Comparison of ENCODE assay signal across 11 mouse cellular contexts in genomic region chr14:109891896-109892165, GRCm38 (mm10).
"Had no signal": no experiment of that assay in that cellular context is flagged by ENCODE, and none has a peak within 500 bp of the region (broad histone marks: within the 10 kb centered on the region; RNA-seq: fewer than 3 reads in every experiment).

No protein-coding gene starts in this region.

- H3K9ac ChIP-seq: liver, embryonic 15.5 days had no signal

- H3K4me3 ChIP-seq: layer of hippocampus, adult 2 months; liver, embryonic 15.5 days had no signal

- DNase-seq: kidney, adult 18-20 months; kidney, postnatal 10 days; kidney, postnatal 4 days; lung, adult 2 months; lung, postnatal 36 days; right cerebral cortex, postnatal 25 days; thymus, postnatal 36 days had no signal

- H3K9me3 ChIP-seq: liver, embryonic 15.5 days had no signal

- H3K36me3 ChIP-seq: liver, embryonic 15.5 days had no signal

- H3K4me2 ChIP-seq: liver, embryonic 11.5 days; liver, embryonic 15.5 days had no signal

- ATAC-seq: lung, postnatal 0 days had no signal

- H3K27ac ChIP-seq: layer of hippocampus, adult 2 months; liver, embryonic 15.5 days had no signal

- H3K27me3 ChIP-seq: liver, embryonic 15.5 days had no signal

- H3K4me1 ChIP-seq: liver, embryonic 15.5 days had no signal
